Mouse (Mus musculus) spleen, adult 2 months (tissue): Measurements from ENCODE around the gene Palm3. TPM values are rescaled to one million over a fixed set of nuclear protein-coding genes. Genes with fewer than 3 reads are reported as not detected.

Experiments used
- DNase-seq, 2 experiments: peaks; one replicate each; pipeline versions ENCODE4 v3.0.0 to v3.0.0-alpha.2; 2012 to 2021; ENCODE audit warnings: low spot score in 2 of 2, low read depth in 1 of 2
- H3K27ac ChIP-seq: fragments of 200-500 bp; 2 replicates; pipeline ENCODE4 v1.5.1; 2012; ENCODE audit warnings: low read length, inconsistent platforms; ENCODE audit not compliant: insufficient read depth
- H3K27me3 ChIP-seq: fragments of 200-500 bp; 2 replicates; pipeline ENCODE4 v1.6.1; 2012; ENCODE audit warnings: mild to moderate bottlenecking, moderate library complexity, low read length, inconsistent platforms; ENCODE audit not compliant: control insufficient read depth, insufficient read depth
- H3K36me3 ChIP-seq: fragments of 200-500 bp; 2 replicates; pipeline ENCODE4 v1.6.1; 2012; ENCODE audit warnings: mild to moderate bottlenecking, low read length, inconsistent platforms; ENCODE audit not compliant: control insufficient read depth, insufficient read depth
- H3K4me1 ChIP-seq: fragments of 200-500 bp; 2 replicates; pipeline ENCODE4 v1.6.1; 2011; ENCODE audit warnings: inconsistent platforms; ENCODE audit not compliant: control insufficient read depth, insufficient read depth, insufficient read length
- H3K4me3 ChIP-seq: fragments of 200-500 bp; 2 replicates; pipeline ENCODE4 v1.5.1; 2011; ENCODE audit warnings: mild to moderate bottlenecking, inconsistent platforms; ENCODE audit not compliant: insufficient read depth, insufficient read length; ENCODE audit errors: extremely low read depth
- CTCF ChIP-seq: fragments of 200-500 bp; IDR thresholded peaks from 2 replicates; pipeline ENCODE4 v1.5.1; 2011; ENCODE audit warnings: mild to moderate bottlenecking, inconsistent platforms; ENCODE audit not compliant: insufficient read depth, insufficient read length, insufficient replicate concordance; ENCODE audit errors: extremely low read depth
- POLR2A ChIP-seq: fragments of 200-500 bp; IDR thresholded peaks from 2 replicates; pipeline ENCODE4 v1.6.1; 2011; ENCODE audit warnings: low read depth, low read length, inconsistent platforms
- WGBS: fragments of 180-500 bp; shearing (Covaris S2); methylation state at CpG from one replicate; pipeline ENCODE4 v1.1.7; 2018; 5-methylcytosine and 5-hydroxymethylcytosine counted together
- polyA plus RNA-seq: library from polyadenylated mRNA; depleted of rRNA; stranded (reverse); fragments of >200 nt; gene quantifications from 2 replicates; pipeline ENCODE4 v1.2.3, GENCODE M21; 2012; rRNA removed

Palm3 gene
- 0.22 and 0.23 TPM in 2 replicates for polyA plus RNA-seq

GRCm38 (mm10) chr8:84021096-84021495 is at the start of gene Palm3:
Palm3 (plus strand) TSS chr8:84021471.
- Histone ChIP-seq H3K36me3 (no peaks in the 10 kb centered on the region), H3K4me1 (peaks cover 5% of the 10 kb centered on the region; the same call in 1 of the 2 replicates), H3K4me3 (no peak within 1 kb of the TSS), H3K27ac (no peak within 1 kb of the TSS), H3K27me3 (peaks cover 8% of the 10 kb centered on the region)
- 61% methylated on average over 18 of the region's 18 CpGs for WGBS
- TF ChIP-seq CTCF (no peak), POLR2A (no peak)
- DNase-seq: no peak

GRCm38 (mm10) chr8:83971661-83972060 is 49.6 kb upstream of the Palm3 start:
- Histone ChIP-seq H3K4me3 (no peak overlapping the region), H3K27ac (no peak overlapping the region), H3K4me1 (peaks cover 9% of the 10 kb centered on the region; the same call in 1 of the 2 replicates), H3K27me3 (no peaks in the 10 kb centered on the region), H3K36me3 (no peaks in the 10 kb centered on the region)
- 91% methylated on average over 6 of the region's 6 CpGs for WGBS
- no peak for TF ChIP-seq POLR2A
- TF ChIP-seq CTCF: no peak
- no peak for DNase-seq

DNA sequence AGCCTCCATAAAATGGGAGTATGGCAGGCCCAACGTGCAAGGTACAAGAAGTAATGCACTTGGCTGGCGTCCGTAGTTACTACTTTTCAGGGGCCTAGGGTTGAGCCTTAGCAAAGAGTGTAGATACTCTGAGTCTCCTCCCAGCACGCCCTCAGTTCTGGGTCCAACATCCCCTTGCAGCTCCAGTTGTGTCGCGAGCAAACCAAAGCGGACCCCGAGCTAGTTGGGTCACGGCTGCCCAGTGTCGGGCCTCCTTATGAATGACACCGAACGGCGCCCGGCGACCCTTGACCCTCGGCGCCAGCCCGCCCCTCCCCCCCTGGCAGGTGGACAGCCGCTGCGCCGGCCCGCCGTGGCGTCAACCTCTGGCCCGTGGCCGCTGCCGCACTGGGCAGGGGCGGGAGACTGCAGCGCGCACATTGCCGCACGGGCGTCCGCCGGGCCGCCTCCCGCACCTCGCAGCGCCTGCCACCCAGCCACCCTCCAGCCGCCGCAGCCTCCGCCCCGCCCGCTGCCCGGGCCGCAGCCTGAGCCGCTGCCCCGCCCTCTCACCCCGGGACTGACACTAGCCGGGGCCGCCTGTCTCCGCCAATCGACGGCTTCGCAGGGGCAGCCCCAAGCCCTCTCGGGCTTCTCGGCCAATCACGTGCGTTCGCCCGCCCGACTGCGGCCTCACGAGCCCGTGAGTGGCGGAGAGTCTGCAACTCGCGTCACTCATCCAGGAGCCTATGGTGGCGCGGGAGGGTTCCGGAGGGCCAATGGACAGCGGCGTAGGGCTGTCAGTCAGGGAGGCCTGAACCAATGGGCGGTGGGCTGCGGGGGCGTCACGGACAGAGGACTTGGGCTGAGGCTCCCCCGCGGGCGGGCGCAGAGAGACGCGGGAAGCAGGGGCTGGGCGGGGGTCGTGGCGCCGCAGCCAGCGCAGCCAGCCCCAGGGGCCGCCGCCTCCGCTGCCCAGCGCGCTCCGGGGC is 48.8 kb upstream of the Palm3 start, which contains the start of gene Prkaca:
TSS of gene Prkaca (plus strand) at position 844 of the 971 bp plus-strand sequence.
- H3K4me3 ChIP-seq: peak within 1 kb of the TSS; percentile 83
- H3K4me1 ChIP-seq: peaks cover 14% of the 10 kb centered on the region; the same call in 1 of the 2 replicates
- WGBS: under 1% methylated on average over 91 of the region's 94 CpGs
- TF ChIP-seq CTCF (no peak), POLR2A (peak; percentile 12; the same call in 1 of the 2 replicates)
- no peaks in the 10 kb centered on the region for H3K36me3 ChIP-seq
- H3K27ac ChIP-seq: peak within 1 kb of the TSS; percentile 35
- DNase-seq: peak; percentile 94 to 98
- H3K27me3 ChIP-seq: no peaks in the 10 kb centered on the region

- Histone ChIP-seq H3K27ac (peak overlapping the region; percentile 35; the same call in 1 of the 2 replicates), H3K4me3 (peak overlapping the region; percentile 83), H3K27me3 (no peaks in the 10 kb centered on the region), H3K4me1 (peaks cover 15% of the 10 kb centered on the region; the same call in 1 of the 2 replicates), H3K36me3 (no peaks in the 10 kb centered on the region)
- TF ChIP-seq CTCF: no peak
- TF ChIP-seq POLR2A: no peak
- no peak for DNase-seq
- WGBS: 9% methylated on average over 37 of the region's 37 CpGs
These were observed 47.9 kb upstream of the Palm3 start for GRCm38 (mm10) chr8:83973161-83974031.

DNA sequence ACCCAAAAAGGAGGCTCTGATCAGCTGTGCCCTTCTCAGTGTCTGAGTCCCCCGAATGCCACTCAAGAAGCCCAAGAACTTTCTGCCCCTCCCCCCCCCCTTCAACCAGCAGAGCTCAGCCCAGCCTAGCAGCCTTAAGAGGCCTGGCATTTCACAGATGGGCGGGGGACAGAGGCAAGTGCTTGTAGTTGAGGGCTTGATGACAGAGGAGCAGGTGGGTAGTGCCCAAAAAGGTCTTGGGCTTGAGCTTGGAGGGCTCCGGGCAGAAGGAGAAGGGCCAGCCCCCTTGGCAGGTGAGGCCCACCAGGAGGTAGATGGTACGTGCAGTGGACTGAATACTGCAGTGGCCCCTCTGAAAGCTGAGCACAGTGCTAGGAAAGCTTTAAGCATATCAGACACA is 46.8 kb upstream of the Palm3 start:
- no peak for DNase-seq
- no peaks in the 10 kb centered on the region for H3K27me3 ChIP-seq
- WGBS: 88% methylated on average over 4 of the region's 4 CpGs
- no peaks in the 10 kb centered on the region for H3K36me3 ChIP-seq
- H3K4me1 ChIP-seq: peaks cover 15% of the 10 kb centered on the region; the same call in 1 of the 2 replicates
- TF ChIP-seq POLR2A: no peak
- no peak overlapping the region for H3K4me3 ChIP-seq
- H3K27ac ChIP-seq: no peak overlapping the region

- H3K4me1 ChIP-seq: peaks cover 15% of the 10 kb centered on the region; the same call in 1 of the 2 replicates
- H3K27ac ChIP-seq: no peak overlapping the region
- no peaks in the 10 kb centered on the region for H3K27me3 ChIP-seq
- no peak overlapping the region for H3K4me3 ChIP-seq
- DNase-seq: peak in 1 of 2 experiments; percentile 51
- TF ChIP-seq CTCF (peak; percentile 48; the same call in 1 of the 2 replicates), POLR2A (no peak)
- WGBS: 73% methylated on average over 4 of the region's 4 CpGs
- H3K36me3 ChIP-seq: peaks cover 4% of the 10 kb centered on the region
These were observed 45.1 kb upstream of the Palm3 start for GRCm38 (mm10) chr8:83976101-83976630.
